Mouse (Mus musculus) heart, adult 2 months (tissue): ENCODE measurements at regions not wholly inside any gene's neighbourhood (a gene's known extent, or its start where the extent isn't known, plus 50 kb on each side); places are given as distances from the start of the nearest gene placed in this dataset.

ENCODE experiments used
- CTCF ChIP-seq: fragments of 200-600 bp; IDR thresholded peaks from 2 replicates; pipeline ENCODE4 v1.8.1; 2022; ENCODE audit warnings: antibody characterized with exemption, mild to moderate bottlenecking, moderate library complexity
- EP300 ChIP-seq: fragments of 200-500 bp; IDR thresholded peaks from 2 replicates; pipeline ENCODE4 v1.6.1; 2011; ENCODE audit warnings: low read depth, low read length, control low read depth; ENCODE audit not compliant: insufficient read depth
- POLR2A ChIP-seq: fragments of 200-500 bp; IDR thresholded peaks from 2 replicates; pipeline ENCODE4 v1.6.1; 2011; ENCODE audit warnings: mild to moderate bottlenecking, low read depth, low read length, control low read depth; ENCODE audit not compliant: insufficient read depth

DNA sequence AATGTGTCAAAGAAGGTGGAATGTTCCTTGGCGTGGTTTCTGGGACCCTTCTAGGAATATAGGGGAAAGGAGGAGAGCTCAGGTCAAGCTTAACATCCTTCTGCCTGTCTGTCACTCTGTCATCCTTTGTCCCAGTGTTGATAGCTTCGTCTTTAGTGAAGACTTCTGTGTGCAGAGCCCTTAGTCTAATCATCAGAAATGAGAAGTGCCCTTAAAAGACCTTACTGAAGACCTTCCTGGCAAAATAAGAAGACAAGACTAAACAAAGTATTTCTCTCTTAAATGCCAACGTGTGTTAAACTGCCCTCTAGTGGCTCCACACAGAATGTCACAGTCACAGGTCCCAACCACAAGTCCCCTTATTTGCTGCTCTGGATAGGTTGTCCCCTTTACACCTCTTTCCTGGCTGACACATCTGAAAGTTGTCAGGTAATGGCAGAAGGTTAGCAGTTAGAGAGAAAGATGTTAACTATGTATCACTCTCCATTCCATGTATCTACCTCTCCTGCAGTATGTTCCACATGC is 1914.8 kb upstream of the Lrrc6 start:
- TF ChIP-seq EP300 (no peak), CTCF (peak; percentile 89), POLR2A (no peak)
